Mouse (Mus musculus) left cerebral cortex, adult 2 months (tissue): ENCODE results near the gene Gm17535. TPM values are rescaled to one million over a fixed set of nuclear protein-coding genes. Genes with fewer than 3 reads are reported as not detected.

Experiments
- microRNA-seq, 2 experiments: library from miRNA; unstranded; fragments of <30 nt; microRNA quantifications; one replicate each; pipeline ENCODE4 v1.2.0; 2021
- total RNA-seq, 2 experiments: library from RNA; stranded (reverse); gene quantifications; 2 replicates each; pipeline ENCODE4 v1.2.3; 2021

Gene Gm17535
- total RNA-seq, 2 experiments from 2014 or later, result not detected

Small RNA genes within 50 kb of the gene (microRNA-seq; reads per million reads assigned to microRNA genes)
- 0 reads per million in 2 experiments for gene Mir101c

Other genes starting within 250 kb of the Gm17535 start
- not detected for gene Gm10722, start 33.7 kb upstream of the Gm17535 start, total RNA-seq
- gene Gm11168, start 31.3 kb upstream of the Gm17535 start, total RNA-seq, result not detected
- under 1 TPM in 1 of 2 experiments, not detected in 1; 0.93 TPM for gene Gm10721, start 21.5 kb upstream of the Gm17535 start, total RNA-seq
- gene Gm10720, start 18.9 kb upstream of the Gm17535 start, total RNA-seq, result not detected
- not detected for gene Gm10719, start 17.2 kb upstream of the Gm17535 start, total RNA-seq
- 1 to 10 TPM in 1 of 2 experiments, not detected in 1; 1.8 TPM for gene Gm10718, start 11.1 kb upstream of the Gm17535 start, total RNA-seq
- gene Gm10717, start 9.2 kb upstream of the Gm17535 start, total RNA-seq, result not detected
- gene Gm10715, start 2.3 kb downstream of the Gm17535 start, total RNA-seq, result not detected